Mouse (Mus musculus) small intestine, adult 2 months (tissue): ENCODE data around the gene Tmem214. TPM values are rescaled to one million over a fixed set of nuclear protein-coding genes. Genes with fewer than 3 reads are reported as not detected.
A peak's percentile ranks its signal among the peaks of the same experiment; 100 is the strongest.
"Not testable (repeated sequence)": the region's sequence is repeated elsewhere in the genome, so short reads cannot be mapped to it uniquely, and the experiment has no call there.

Source experiments
- H3K27ac ChIP-seq: fragments of 200-500 bp; 2 replicates; pipeline ENCODE4 v1.5.1; 2012; ENCODE audit warnings: low read depth, low read length, control low read depth, inconsistent platforms; ENCODE audit not compliant: insufficient read depth
- H3K27me3 ChIP-seq: fragments of 200-500 bp; 2 replicates; pipeline ENCODE4 v1.6.1; 2012; ENCODE audit warnings: mild to moderate bottlenecking, moderate library complexity, low read length, inconsistent platforms; ENCODE audit not compliant: control insufficient read depth, insufficient read depth
- H3K36me3 ChIP-seq: fragments of 200-500 bp; 2 replicates; pipeline ENCODE4 v1.6.1; 2012; ENCODE audit warnings: mild to moderate bottlenecking, low read length, control low read depth, inconsistent platforms; ENCODE audit not compliant: control insufficient read depth, insufficient read depth
- H3K4me1 ChIP-seq: fragments of 200-500 bp; 2 replicates; pipeline ENCODE4 v1.6.1; 2012; ENCODE audit warnings: low read length, inconsistent platforms, mixed read lengths; ENCODE audit not compliant: control insufficient read depth, insufficient read depth, insufficient read length
- H3K4me3 ChIP-seq: fragments of 200-500 bp; 2 replicates; pipeline ENCODE4 v1.5.1; 2012; ENCODE audit warnings: low read depth, mild to moderate bottlenecking, control low read depth, inconsistent platforms, low read length, moderate library complexity
- CTCF ChIP-seq: fragments of 200-500 bp; IDR thresholded peaks from 2 replicates; pipeline ENCODE4 v1.5.1; 2012; ENCODE audit warnings: low read depth, mild to moderate bottlenecking, control low read depth, inconsistent platforms, low read length, moderate library complexity, mixed read lengths; ENCODE audit not compliant: insufficient replicate concordance, insufficient read length; ENCODE audit errors: extremely low read depth
- POLR2A ChIP-seq: fragments of 200-500 bp; IDR thresholded peaks from 2 replicates; pipeline ENCODE4 v1.6.1; 2012; ENCODE audit warnings: low read depth, mild to moderate bottlenecking, control low read depth, inconsistent platforms, low read length, moderate library complexity
- WGBS: fragments of 180-500 bp; shearing (Covaris S2); methylation state at CpG from one replicate; pipeline ENCODE4 v1.1.7; 2018; 5-methylcytosine and 5-hydroxymethylcytosine counted together
- polyA plus RNA-seq: library from polyadenylated mRNA; depleted of rRNA; stranded (reverse); fragments of >200 nt; gene quantifications from 2 replicates; pipeline ENCODE4 v1.2.3, GENCODE M21; 2012

Tmem214 gene
- polyA plus RNA-seq, 1 experiment = 115 TPM

DNA sequence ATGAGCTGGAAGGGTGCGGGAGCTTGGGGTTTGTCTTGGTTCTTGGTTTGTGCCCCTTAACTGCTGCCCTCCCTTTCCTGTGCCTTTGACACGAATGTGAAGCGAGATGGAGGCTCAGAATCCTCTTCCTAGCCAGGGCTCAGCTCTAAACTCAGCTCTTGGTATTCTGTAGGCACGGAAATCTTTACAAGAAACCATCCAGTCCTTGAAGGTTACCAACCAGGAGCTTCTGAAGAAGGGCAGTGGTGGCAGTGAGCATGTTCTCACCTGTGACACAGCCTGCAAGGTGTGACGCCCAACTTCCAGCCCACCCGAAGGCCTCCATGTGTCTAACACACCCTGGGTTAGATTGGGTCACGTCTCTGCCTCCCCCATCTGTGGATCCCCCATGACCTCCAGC lies 6.6 kb downstream of the Tmem214 start:
- 85% methylated on average over 7 of the region's 7 CpGs for WGBS
- peaks cover 64% of the 10 kb centered on the region for H3K36me3 ChIP-seq
- TF ChIP-seq CTCF (no peak), POLR2A (no peak)
- no peak overlapping the region for H3K27ac ChIP-seq
- H3K4me3 ChIP-seq = no peak overlapping the region
- H3K27me3 ChIP-seq = no peaks in the 10 kb centered on the region
- peaks cover 4% of the 10 kb centered on the region; the same call in 1 of the 2 replicates for H3K4me1 ChIP-seq

DNA sequence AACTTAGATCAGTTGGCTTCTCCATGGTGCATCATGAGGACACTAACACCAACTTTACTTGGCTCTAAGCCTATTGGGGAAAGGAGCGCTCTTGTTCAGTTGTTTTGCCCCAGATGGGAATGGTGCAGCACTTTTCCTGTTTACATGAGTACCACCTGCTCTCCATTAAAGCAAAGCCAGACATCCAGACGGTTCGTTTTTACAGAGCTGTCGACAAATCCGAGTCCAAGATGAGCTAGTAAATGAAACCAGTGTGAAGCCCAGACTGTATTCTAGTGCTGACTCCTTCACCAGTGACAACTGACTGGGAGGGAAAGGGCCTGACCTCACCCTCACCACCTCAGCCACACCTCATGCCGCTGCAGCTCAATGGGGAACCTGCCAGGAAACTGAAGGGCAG lies 10.8 kb downstream of the Tmem214 start:
- no peak for TF ChIP-seq CTCF
- no peak for TF ChIP-seq POLR2A
- 47% methylated on average over 6 of the region's 6 CpGs for WGBS
- H3K36me3 ChIP-seq = peaks cover 40% of the 10 kb centered on the region
- no peak overlapping the region for H3K4me3 ChIP-seq
- H3K27me3 ChIP-seq = no peaks in the 10 kb centered on the region
- no peaks in the 10 kb centered on the region for H3K4me1 ChIP-seq
- H3K27ac ChIP-seq = no peak overlapping the region

DNA sequence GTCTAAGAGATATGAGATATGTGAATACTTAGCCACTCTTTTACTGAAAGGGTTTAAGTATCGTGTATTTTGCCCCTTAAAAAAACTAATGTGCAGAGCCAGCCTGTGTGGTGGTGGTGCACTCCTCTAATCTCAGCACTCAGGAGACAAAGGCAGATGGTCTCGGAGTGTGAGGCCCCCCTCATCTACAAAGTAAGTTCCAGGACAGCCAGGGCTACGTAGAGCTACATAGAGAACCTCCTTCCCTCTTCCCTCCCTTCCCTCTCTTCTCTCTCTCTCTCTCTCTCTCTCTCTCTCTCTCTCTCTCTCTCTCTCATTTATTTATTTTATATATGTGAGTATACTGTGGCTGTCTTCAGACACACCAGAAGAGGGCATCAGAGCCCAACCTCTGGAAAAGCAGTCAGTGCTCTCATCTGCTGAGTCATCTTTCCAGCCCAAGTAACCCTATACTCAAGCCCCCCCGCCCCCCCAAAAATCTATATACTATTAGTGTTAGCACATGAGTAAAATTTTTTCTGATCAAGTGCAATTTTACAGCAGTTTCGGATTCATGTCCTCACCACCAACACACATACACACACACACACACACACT lies 11.6 kb downstream of the Tmem214 start:
- TF ChIP-seq CTCF = no peak
- no peak for TF ChIP-seq POLR2A
- H3K27me3 ChIP-seq = no peaks in the 10 kb centered on the region
- no peak overlapping the region for H3K27ac ChIP-seq
- WGBS = 75% methylated on average over 5 of the region's 5 CpGs
- H3K36me3 ChIP-seq = peaks cover 33% of the 10 kb centered on the region
- no peaks in the 10 kb centered on the region for H3K4me1 ChIP-seq
- no peak overlapping the region for H3K4me3 ChIP-seq

DNA sequence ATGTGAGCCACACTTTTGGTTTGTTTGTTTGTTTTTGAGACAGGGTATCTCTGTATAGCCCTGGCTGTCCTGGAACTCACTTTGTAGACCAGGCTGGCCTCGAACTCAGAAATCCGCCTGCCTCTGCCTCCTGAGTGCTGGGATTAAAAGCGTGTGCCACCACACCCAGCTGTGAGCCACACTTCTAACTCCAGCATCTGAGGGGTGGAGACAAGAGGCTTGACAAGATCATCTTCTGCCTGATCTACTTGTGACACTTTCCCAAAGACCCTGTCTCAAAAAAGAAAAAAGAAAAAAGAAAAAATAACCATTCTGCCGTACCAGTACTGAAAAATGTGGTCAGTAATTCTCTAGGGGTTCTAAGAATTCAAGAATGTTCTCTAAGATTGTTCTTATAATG lies 14.0 kb downstream of the Tmem214 start:
- H3K4me1 ChIP-seq, H3K27me3 ChIP-seq, H3K27ac ChIP-seq, H3K4me3 ChIP-seq: not testable (repeated sequence)
- 80% methylated on average over 4 of the region's 4 CpGs for WGBS
- peaks cover 12% of the 10 kb centered on the region for H3K36me3 ChIP-seq

- H3K36me3 ChIP-seq = no peaks in the 10 kb centered on the region
- no peak for TF ChIP-seq POLR2A
- no peak for TF ChIP-seq CTCF
- no peak overlapping the region for H3K4me3 ChIP-seq
- 16% methylated on average over 4 of the region's 4 CpGs for WGBS
- no peaks in the 10 kb centered on the region for H3K27me3 ChIP-seq
- H3K4me1 ChIP-seq = no peaks in the 10 kb centered on the region; the same call in 1 of the 2 replicates
- no peak overlapping the region for H3K27ac ChIP-seq
Measured at GRCm38 (mm10) chr5:30886209-30886608, 18.4 kb downstream of the Tmem214 start.

GRCm38 (mm10) chr5:30886731-30887130 lies 18.9 kb downstream of the Tmem214 start:
- Histone ChIP-seq H3K4me3 (no peak overlapping the region), H3K4me1 (no peaks in the 10 kb centered on the region; the same call in 1 of the 2 replicates), H3K36me3 (no peaks in the 10 kb centered on the region), H3K27me3 (no peaks in the 10 kb centered on the region), H3K27ac (no peak overlapping the region)
- TF ChIP-seq POLR2A = no peak
- no peak for TF ChIP-seq CTCF
- WGBS = 6% methylated on average over 5 of the region's 5 CpGs

DNA sequence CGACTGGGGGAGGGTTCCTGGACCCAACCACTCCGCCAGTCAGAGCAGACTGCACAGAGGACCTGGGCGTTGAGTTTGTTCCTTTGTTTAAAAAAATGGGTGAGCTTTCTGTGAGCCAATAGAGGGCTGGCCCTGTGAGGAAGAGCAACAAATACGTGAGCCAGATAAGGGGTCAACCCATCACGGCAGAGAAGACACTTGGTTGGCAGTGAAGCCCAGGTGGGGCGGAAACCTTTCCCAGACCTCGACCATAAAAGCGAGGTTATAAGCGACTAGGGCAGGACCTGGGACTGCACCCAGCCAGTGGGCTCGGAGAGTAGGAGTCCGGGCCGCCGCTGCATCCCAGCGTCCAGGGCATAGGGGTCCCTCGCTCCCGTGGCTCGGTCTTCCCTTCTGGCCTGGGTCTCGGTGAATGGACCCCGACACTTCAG lies 19.5 kb downstream of the Tmem214 start:
- TF ChIP-seq POLR2A (peak; percentile 47; the same call in 1 of the 2 replicates), CTCF (no peak)
- WGBS = under 1% methylated on average over 19 of the region's 19 CpGs

More for the DNA sequence above, 19.5 kb downstream of the Tmem214 start:
- H3K27me3 ChIP-seq = no peaks in the 10 kb centered on the region
- H3K4me1 ChIP-seq = no peaks in the 10 kb centered on the region; the same call in 1 of the 2 replicates
- 0 out of 2 replicates have a peak, but pooled peaks cover under 1% of the 10 kb centered on the region for H3K36me3 ChIP-seq
- H3K27ac ChIP-seq = peak overlapping the region; percentile 77
- peak overlapping the region; percentile 71 for H3K4me3 ChIP-seq
